Mouse (Mus musculus): ENCODE measurements around the gene Ranbp3l. TPM values are rescaled to one million over a fixed set of nuclear protein-coding genes. Genes with fewer than 3 reads are reported as not detected.

The Ranbp3l gene
- total and polyA plus RNA-seq, 3 experiments = not detected

GRCm38 (mm10) chr15:9114131-9114530 is 146.4 kb downstream of the Ranbp3l start:
- H3K36me3 ChIP-seq (replicated peaks in 1 of 2; ENCODE audit: control insufficient read depth in 1 of 2, insufficient read depth in 1 of 2, low read length in 1 of 2) = peaks cover 44 to 83% of the 10 kb centered on the region in 2 experiments
- no peaks in the 10 kb centered on the region for H3K27me3 ChIP-seq (replicated peaks)
- H3K79me2 ChIP-seq (replicated peaks; ENCODE audit: control insufficient read depth, extremely low read depth, insufficient read depth, poor library complexity, severe bottlenecking) = no peaks in the 10 kb centered on the region
- H3K4me1 ChIP-seq (ENCODE audit: control insufficient read depth in 1 of 2, insufficient read depth in 2 of 2) = no peaks in the 10 kb centered on the region
- H3K4me3 ChIP-seq (replicated peaks in 1 of 3; ENCODE audit: low read depth in 2 of 3, low read length in 2 of 3, poor library complexity in 1 of 3) = no peak overlapping the region
- TF ChIP-seq CTCF (conservative IDR thresholded peaks at IDR 0.05 in 1 of 2, IDR thresholded peaks at IDR 0.05 in 1 of 2; ENCODE audit: low read depth in 2 of 2, low read length in 2 of 2) = no peak
- TF ChIP-seq RAD21 (IDR thresholded peaks at IDR 0.05; ENCODE audit: low read depth, low read length) = no peak
- TF ChIP-seq KAT2A (IDR thresholded peaks at IDR 0.05; ENCODE audit: insufficient replicate concordance, low read length) = no peak
- no peak for TF ChIP-seq TBP (conservative IDR thresholded peaks at IDR 0.05; ENCODE audit: low read depth, low read length)
- TF ChIP-seq ELF1 (IDR thresholded peaks at IDR 0.05; ENCODE audit: low read depth, low read length) = no peak
- TF ChIP-seq E2F4 (IDR thresholded peaks at IDR 0.05; ENCODE audit: insufficient replicate concordance, low read depth, low read length) = no peak
- in situ Hi-C loops (cut with MboI; ENCODE audit: low pct_ligation_motif_present, low pct_unique_long_range_greater_than_20kb, low sequenced_read_pairs) (no loop called here), dilution Hi-C loops (cut with MboI; ENCODE audit: extremely low pct_ligation_motif_present, extremely low pct_unique_long_range_greater_than_20kb, low sequenced_read_pairs) (no loop called here)
- no peak overlapping the region for H3K27ac ChIP-seq (ENCODE audit: insufficient read depth, low read depth)
- DNase-seq (ENCODE audit: extremely low read depth) = no peak
- no peaks in the 10 kb centered on the region for H3K9me3 ChIP-seq (replicated peaks; ENCODE audit: low read length)
- no peak overlapping the region for H3K9ac ChIP-seq (ENCODE audit: insufficient read depth, low read depth)
- no peak overlapping the region for H3K4me2 ChIP-seq (ENCODE audit: insufficient read depth, low read depth, poor library complexity, severe bottlenecking)

- no peak overlapping the region for H3K4me2 ChIP-seq (ENCODE audit: insufficient read depth, low read depth, poor library complexity, severe bottlenecking)
- dilution Hi-C loops (cut with MboI; ENCODE audit: extremely low pct_ligation_motif_present, extremely low pct_unique_long_range_greater_than_20kb, low sequenced_read_pairs) (no loop called here), in situ Hi-C loops (cut with MboI; ENCODE audit: low pct_ligation_motif_present, low pct_unique_long_range_greater_than_20kb, low sequenced_read_pairs) (no loop called here)
- H3K4me3 ChIP-seq (replicated peaks in 1 of 3; ENCODE audit: low read depth in 2 of 3, low read length in 2 of 3, poor library complexity in 1 of 3) = no peak overlapping the region
- H3K79me2 ChIP-seq (replicated peaks; ENCODE audit: control insufficient read depth, extremely low read depth, insufficient read depth, poor library complexity, severe bottlenecking) = no peaks in the 10 kb centered on the region
- peaks cover 45 to 88% of the 10 kb centered on the region in 2 experiments for H3K36me3 ChIP-seq (replicated peaks in 1 of 2; ENCODE audit: control insufficient read depth in 1 of 2, insufficient read depth in 1 of 2, low read length in 1 of 2)
- DNase-seq (ENCODE audit: extremely low read depth) = no peak
- H3K4me1 ChIP-seq (ENCODE audit: control insufficient read depth in 1 of 2, insufficient read depth in 2 of 2) = no peaks in the 10 kb centered on the region
- no peaks in the 10 kb centered on the region for H3K9me3 ChIP-seq (replicated peaks; ENCODE audit: low read length)
- H3K27ac ChIP-seq (ENCODE audit: insufficient read depth, low read depth) = no peak overlapping the region
- H3K27me3 ChIP-seq (replicated peaks) = no peaks in the 10 kb centered on the region
- TF ChIP-seq CHD2 (IDR thresholded peaks at IDR 0.05; ENCODE audit: low read length) = no peak
- no peak overlapping the region for H3K9ac ChIP-seq (ENCODE audit: insufficient read depth, low read depth)
Measured at GRCm38 (mm10) chr15:9114599-9114998, 146.8 kb downstream of the Ranbp3l start.

Other genes with a start within 250 kb of the Ranbp3l start
- gene Nadk2, start 103.3 kb downstream of the Ranbp3l start, total RNA-seq (2012; rRNA removed) = 15.2 and 22.6 TPM in 2 replicates
- 35.1 and 37.6 TPM in 2 replicates for gene Nadk2, start 103.3 kb downstream of the Ranbp3l start, total RNA-seq (2014; rRNA removed)
- gene Nadk2, start 103.3 kb downstream of the Ranbp3l start, polyA plus RNA-seq (2012; ENCODE audit: insufficient read length, low read depth) = 30.1 and 33.4 TPM in 2 replicates
- gene Lmbrd2, start 172.6 kb downstream of the Ranbp3l start, total RNA-seq (2012; rRNA removed) = 8.1 and 9.1 TPM in 2 replicates
- gene Lmbrd2, start 172.6 kb downstream of the Ranbp3l start, total RNA-seq (2014; rRNA removed) = 6.6 and 7.9 TPM in 2 replicates
- 8.0 and 9.7 TPM in 2 replicates for gene Lmbrd2, start 172.6 kb downstream of the Ranbp3l start, polyA plus RNA-seq (2012; ENCODE audit: insufficient read length, low read depth)
- gene Skp2, start 187.5 kb downstream of the Ranbp3l start, total RNA-seq (2012; rRNA removed) = 14.1 and 18.6 TPM in 2 replicates
- 23.2 and 23.4 TPM in 2 replicates for gene Skp2, start 187.5 kb downstream of the Ranbp3l start, total RNA-seq (2014; rRNA removed)
- 20.6 and 23.1 TPM in 2 replicates for gene Skp2, start 187.5 kb downstream of the Ranbp3l start, polyA plus RNA-seq (2012; ENCODE audit: insufficient read length, low read depth)